Mouse (Mus musculus): ENCODE measurements around the gene Ugt1a6a. TPM values are rescaled to one million over a fixed set of nuclear protein-coding genes. Genes with fewer than 3 reads are reported as not detected.

Ugt1a6a gene
- total RNA-seq, 2 experiments from 2014 or later: 1.5 to 2.3 TPM

DNA sequence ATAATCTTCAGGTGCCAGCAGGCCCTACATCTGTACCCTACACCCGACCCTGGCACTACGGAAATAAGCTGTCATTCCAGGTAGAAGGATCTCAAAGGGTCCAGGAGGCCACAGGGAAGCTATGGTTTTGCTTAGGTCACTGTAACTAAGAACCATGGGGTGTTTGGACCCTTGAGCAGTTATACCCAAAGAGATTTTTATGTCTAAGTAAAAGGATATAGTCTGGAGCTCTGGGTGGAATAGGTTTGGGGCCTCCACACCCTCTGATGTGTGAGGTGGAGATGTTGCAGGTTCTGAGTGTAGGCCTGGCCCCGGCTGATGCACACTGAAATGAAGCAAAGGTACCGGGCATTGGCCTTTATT lies 99.6 kb downstream of the Ugt1a6a start:
- intact Hi-C loops (cut with DNase I): no loop called here
- TF ChIP-seq CTCF (IDR thresholded peaks at IDR 0.05): no peak
- Histone ChIP-seq H3K27ac (no peak overlapping the region), H3K4me3 (no peak overlapping the region)
- DNase-seq (ENCODE audit: extremely low spot score in 1 of 2, low spot score in 2 of 2): no peak

DNA sequence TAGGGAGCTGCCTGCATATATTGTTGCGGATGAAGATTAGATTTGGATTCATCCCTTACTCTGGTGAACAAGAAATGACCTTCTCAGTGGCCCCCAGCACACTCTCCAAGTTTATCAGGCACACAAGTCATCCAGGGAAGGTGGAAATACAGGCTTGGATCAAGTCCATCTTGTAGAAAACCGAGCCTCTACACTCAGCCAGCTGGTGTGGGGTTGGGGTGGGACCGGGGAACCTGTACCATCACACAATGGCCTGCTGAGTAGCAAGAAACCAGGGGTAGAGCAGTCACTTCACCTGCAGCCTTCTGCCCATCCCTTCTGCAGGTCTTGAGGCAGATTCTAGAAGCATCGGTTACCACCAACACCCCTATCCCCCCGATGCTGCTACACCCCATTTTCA lies 100.0 kb downstream of the Ugt1a6a start:
- intact Hi-C loops (cut with DNase I): no loop called here
- Histone ChIP-seq H3K27ac (no peak overlapping the region), H3K4me3 (no peak overlapping the region)
- no peak for TF ChIP-seq CTCF (IDR thresholded peaks at IDR 0.05)
- DNase-seq (ENCODE audit: extremely low spot score in 1 of 2, low spot score in 2 of 2): no peak

DNA sequence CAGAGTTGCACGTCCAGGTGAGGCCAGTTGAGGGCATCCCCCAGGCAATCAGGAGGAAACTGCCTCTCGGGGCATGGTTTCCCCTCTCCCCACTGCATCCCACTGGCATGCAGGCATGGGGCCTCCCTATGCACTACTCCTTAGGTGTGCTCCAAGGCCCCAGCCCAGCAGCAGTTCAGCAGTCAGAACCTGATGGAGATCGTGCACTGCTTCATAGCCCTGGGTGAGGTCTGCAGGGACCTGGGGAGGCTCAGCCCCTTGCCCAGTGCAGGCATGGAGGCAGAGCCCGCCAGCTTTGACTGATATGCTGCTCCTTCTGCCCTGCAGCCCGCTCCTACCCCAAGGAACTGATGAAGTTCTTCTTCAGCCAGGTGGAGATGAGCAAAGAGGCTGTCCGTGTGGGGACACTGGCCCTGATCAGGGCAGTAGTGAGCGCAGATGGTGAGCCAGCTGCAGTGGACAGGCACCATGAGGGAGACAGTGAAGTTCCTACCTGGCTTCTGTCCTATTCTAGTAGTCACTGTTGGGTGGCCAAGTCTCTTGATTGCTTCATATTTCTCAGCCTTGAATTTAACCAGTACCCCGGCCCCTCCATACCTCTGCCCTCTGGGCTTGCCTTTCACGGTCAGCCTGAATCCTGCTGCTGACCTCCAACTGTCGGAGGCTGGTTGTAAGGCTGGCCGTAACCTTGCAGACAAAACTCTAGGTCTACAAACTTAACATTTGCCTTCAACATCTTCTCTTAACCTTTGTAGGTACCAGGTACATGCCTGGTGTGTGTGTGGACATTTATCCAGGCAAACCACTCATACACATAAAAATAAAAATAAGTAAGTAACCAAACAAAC lies 100.7 kb downstream of the Ugt1a6a start:
- H3K27ac ChIP-seq: no peak overlapping the region
- DNase-seq (ENCODE audit: extremely low spot score in 1 of 2, low spot score in 2 of 2): no peak
- intact Hi-C loops (cut with DNase I): no loop called here
- TF ChIP-seq CTCF (IDR thresholded peaks at IDR 0.05): no peak
- H3K4me3 ChIP-seq: no peak overlapping the region

DNA sequence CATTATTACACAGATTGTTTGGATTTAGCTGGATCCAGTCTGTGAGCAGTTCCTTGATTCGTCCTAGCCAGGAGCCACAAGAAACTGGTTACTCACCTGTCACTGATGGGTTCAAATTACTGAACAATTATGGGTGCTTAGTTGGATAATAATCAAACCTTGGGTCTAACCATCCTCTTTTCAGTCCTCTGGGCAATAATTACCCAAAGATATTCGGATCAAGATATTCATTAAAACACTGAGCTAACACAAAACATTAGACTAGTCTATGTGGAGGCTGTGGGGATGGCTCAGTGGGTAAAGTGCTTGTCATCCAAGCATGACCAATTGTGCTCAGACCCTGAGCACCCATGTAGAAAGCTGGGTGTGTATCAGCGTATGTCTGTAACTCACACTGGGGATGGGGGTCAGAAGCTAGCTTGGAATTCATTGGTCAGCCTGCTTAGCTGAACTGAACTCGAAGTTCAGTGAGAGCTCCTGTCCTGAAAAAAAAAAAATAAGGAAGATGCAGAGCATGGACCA lies 101.3 kb downstream of the Ugt1a6a start:
- TF ChIP-seq CTCF (IDR thresholded peaks at IDR 0.05): no peak
- no peak overlapping the region for H3K27ac ChIP-seq
- no peak overlapping the region for H3K4me3 ChIP-seq
- intact Hi-C loops (cut with DNase I): no loop called here
- no peak for DNase-seq (ENCODE audit: extremely low spot score in 1 of 2, low spot score in 2 of 2)

DNA sequence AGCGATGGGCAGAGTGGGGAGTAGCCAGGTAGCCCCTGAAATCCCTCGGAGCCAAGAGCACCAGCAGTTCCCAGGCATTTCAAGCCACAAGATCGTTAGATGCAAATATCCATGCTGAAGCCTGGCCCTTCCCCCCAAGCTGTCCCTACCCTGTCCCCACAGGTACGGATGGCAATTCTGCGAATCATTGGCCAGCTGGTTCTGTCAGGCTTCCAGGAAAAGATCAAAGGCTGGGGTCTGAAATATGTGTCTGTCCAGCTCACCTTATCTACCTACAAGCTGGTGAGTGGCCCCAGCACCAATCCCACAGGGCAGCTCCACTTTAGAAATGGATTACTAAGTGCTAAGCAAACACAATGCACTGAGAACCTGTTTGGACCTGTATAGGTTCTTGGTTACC lies 102.7 kb downstream of the Ugt1a6a start:
- no peak for TF ChIP-seq CTCF (IDR thresholded peaks at IDR 0.05)
- H3K27ac ChIP-seq: no peak overlapping the region
- intact Hi-C loops (cut with DNase I): no loop called here

DNA sequence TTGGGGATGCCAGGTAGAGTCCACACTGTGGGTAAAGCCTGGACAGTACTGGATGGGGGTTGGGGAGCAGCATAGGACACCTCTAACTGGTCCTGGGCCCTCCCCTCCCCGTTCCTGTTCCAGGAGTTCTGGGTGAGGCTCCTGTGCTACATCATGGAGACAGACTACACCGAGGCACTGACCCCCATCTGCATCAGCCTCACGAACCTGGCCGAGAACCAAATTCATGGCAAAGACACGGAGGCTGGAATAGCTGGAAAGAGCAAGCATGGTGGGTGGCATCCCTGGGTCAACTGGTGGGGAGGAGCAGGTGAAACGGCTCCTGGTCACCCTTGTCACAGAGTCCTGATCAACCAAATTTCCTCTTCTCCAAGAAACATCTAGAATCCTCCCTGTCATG lies 104.2 kb downstream of the Ugt1a6a start:
- DNase-seq (ENCODE audit: extremely low spot score in 1 of 2, low spot score in 2 of 2): no peak
- no peak overlapping the region for H3K27ac ChIP-seq
- intact Hi-C loops (cut with DNase I): no loop called here
- no peak for TF ChIP-seq CTCF (IDR thresholded peaks at IDR 0.05)
- no peak overlapping the region for H3K4me3 ChIP-seq

More for the DNA sequence above, 102.7 kb downstream of the Ugt1a6a start:
- DNase-seq (ENCODE audit: extremely low spot score in 1 of 2, low spot score in 2 of 2): no peak
- H3K4me3 ChIP-seq: no peak overlapping the region

DNA sequence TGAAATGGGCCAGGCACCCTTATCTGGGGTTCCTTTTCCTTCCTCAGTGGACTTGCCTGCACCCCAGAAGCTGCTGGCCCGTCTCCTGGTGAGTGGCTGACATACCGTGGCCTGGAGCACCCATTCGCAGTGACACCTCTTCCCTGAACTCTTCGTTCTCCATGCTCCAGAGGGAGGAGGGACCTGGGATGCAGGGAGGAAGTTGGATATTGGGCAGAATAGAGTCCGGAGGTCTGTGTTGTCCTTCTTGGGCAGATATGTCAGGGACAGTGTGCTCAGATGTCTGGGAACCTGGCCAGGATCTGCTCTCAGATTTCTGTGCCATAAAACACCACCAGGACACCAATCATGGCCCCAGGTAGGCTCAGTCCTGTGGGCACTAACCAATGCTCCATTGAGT lies 105.5 kb downstream of the Ugt1a6a start:
- intact Hi-C loops (cut with DNase I): no loop called here
- no peak for TF ChIP-seq CTCF (IDR thresholded peaks at IDR 0.05)
- no peak overlapping the region for H3K4me3 ChIP-seq
- DNase-seq (ENCODE audit: extremely low spot score in 1 of 2, low spot score in 2 of 2): no peak
- no peak overlapping the region for H3K27ac ChIP-seq

DNA sequence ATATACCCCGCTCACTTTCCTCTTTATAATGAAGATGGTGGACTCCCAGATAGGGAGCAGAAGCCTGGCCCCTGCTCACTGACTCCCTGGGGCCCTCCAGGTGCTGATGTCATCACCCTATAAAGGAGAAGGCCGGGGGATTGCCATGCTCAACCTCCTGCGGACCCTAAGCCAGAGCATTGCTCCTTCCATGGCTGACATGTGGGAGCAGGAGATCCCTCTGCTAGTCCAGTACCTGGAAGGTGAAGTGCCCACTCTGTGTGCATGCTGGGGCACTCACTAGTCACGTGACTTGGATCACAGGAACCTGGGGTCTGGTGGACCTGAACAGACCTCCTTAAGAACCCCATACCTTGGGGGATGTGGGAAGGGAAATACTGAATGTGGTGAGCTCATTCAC lies 106.0 kb downstream of the Ugt1a6a start:
- intact Hi-C loops (cut with DNase I): no loop called here
- Histone ChIP-seq H3K27ac (no peak overlapping the region), H3K4me3 (no peak overlapping the region)
- DNase-seq (ENCODE audit: extremely low spot score in 1 of 2, low spot score in 2 of 2): no peak
- TF ChIP-seq CTCF (IDR thresholded peaks at IDR 0.05): no peak

DNA sequence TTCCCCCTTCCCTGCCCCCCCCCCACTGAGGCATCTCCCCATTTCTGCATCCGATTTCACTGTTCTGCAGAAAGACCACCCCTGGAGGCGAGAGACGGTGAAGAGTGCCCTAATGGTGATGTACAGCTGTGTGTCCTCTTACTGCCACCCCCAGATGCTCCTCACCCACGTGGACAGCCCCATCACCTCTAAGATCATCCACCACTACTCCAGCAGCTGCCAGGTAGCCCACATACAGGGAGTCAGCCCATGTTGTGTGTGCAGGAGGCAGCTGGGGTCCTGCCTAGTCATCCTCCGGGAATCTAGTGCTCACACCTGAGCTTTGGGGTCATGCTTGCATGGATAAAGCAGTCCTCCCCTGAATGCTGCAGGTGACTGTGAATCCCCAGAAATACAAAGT lies 109.3 kb downstream of the Ugt1a6a start:
- no peak for DNase-seq (ENCODE audit: extremely low spot score in 1 of 2, low spot score in 2 of 2)
- intact Hi-C loops (cut with DNase I): no loop called here
- no peak for TF ChIP-seq CTCF (IDR thresholded peaks at IDR 0.05)
- H3K4me3 ChIP-seq: no peak overlapping the region
- H3K27ac ChIP-seq: no peak overlapping the region

DNA sequence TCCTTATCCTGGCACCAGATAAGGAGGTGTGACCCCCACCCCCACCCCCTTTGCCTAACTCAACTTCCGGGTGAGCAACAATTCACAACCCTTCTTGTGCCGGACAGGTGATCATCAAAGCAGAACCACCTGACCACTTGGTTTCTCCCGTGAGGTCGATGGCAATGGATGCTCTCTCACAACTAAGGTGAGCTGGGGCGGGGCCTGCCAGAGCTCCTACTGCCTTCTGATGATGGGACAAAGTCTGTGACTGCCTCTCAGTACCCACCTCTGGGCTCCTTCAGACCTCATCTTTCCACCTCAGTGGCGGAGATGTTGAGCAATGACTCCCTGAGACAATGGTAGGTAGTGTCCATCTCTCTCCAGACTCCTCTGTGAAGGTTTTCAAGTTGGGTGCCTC lies 111.3 kb downstream of the Ugt1a6a start:
- H3K27ac ChIP-seq: no peak overlapping the region
- TF ChIP-seq CTCF (IDR thresholded peaks at IDR 0.05): no peak
- intact Hi-C loops (cut with DNase I): no loop called here

DNA sequence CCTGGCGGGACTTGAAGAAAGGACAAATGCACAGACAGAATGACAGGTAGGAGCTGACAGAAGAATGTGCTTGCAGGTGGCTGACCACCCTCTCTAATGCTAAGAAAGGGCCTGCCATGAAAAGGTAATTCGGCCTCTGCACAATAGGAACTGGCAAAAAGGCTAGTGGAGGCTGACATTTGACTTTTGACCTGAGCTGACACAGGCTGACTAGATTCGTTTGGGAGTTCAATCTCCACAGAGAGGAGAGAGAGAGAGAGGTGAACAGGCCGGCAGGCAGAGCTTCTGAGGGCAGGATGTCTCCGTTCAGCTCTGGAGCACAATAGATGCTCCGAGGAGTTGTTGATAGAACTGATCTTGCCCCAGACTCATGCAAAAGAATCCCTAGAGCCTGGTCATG lies 111.8 kb downstream of the Ugt1a6a start:
- no peak overlapping the region for H3K27ac ChIP-seq
- H3K4me3 ChIP-seq: no peak overlapping the region
- intact Hi-C loops (cut with DNase I): no loop called here
- TF ChIP-seq CTCF (IDR thresholded peaks at IDR 0.05): no peak
- DNase-seq (ENCODE audit: extremely low spot score in 1 of 2, low spot score in 2 of 2): no peak

More for the DNA sequence above, 111.3 kb downstream of the Ugt1a6a start:
- H3K4me3 ChIP-seq: no peak overlapping the region
- DNase-seq (ENCODE audit: extremely low spot score in 1 of 2, low spot score in 2 of 2): no peak

DNA sequence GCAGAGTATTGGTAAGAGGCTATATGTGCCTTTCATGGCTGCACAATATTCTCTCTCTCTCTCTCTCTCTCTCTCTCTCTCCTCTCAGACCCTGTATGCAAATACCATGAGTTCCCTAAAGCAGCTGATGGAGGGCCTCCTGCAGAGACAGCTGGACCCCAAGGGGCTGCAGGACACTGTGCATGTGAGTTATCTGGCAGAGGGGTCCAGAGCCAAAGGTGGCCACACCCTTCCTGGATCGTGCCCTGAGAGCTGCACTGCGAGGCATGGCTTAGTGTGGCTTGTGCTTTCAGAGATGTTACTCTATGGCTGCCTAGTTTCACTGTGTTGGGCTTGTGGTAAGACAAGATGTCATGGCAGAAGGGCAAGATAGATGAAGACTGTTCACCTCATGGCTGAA lies 113.1 kb downstream of the Ugt1a6a start:
- no peak overlapping the region for H3K27ac ChIP-seq
- no peak for DNase-seq (ENCODE audit: extremely low spot score in 1 of 2, low spot score in 2 of 2)
- H3K4me3 ChIP-seq: no peak overlapping the region
- no peak for TF ChIP-seq CTCF (IDR thresholded peaks at IDR 0.05)
- intact Hi-C loops (cut with DNase I): no loop called here

DNA sequence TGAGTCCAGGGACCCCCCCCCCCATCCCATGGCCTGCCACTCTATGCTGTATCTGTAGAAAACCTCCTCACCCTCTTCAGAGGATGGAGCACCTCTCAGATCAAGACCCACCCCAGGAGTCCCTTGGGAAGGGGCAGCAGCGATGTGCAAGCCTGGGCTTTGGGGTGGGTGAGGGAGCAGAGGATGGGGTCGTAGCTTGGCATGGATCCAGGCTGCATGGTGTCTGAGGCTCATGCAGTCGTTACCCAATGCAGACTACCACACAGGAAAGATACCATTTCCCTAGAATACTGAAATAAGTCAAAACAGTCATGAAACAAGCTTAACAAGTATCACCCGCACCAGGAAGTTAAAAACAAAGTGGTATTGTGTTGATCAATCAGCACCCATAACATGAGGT lies 114.0 kb downstream of the Ugt1a6a start:
- H3K27ac ChIP-seq: no peak overlapping the region
- intact Hi-C loops (cut with DNase I): no loop called here
- no peak overlapping the region for H3K4me3 ChIP-seq
- no peak for TF ChIP-seq CTCF (IDR thresholded peaks at IDR 0.05)
- DNase-seq (ENCODE audit: extremely low spot score in 1 of 2, low spot score in 2 of 2): no peak

Measured in left cerebral cortex, adult 2 months (tissue).